Mouse (Mus musculus) stomach, embryonic 16.5 days (tissue): Measurements from ENCODE around the gene Plekhg5. TPM values are rescaled to one million over a fixed set of nuclear protein-coding genes. Genes with fewer than 3 reads are reported as not detected.

Source experiments
- ATAC-seq: fragments of 200-750 bp; cut with Nextera tagmentation; 2 replicates; pipeline ENCODE4 v1.8.0; 2017; ENCODE audit warnings: moderate number of reproducible peaks, moderate TSS enrichment; ENCODE audit not compliant: insufficient read depth, low FRiP score
- H3K27ac ChIP-seq: fragments of 300-500 bp; sonication (generic); 2 replicates; pipeline ENCODE4 v1.5.1; 2014; ENCODE audit warnings: low read length
- H3K27me3 ChIP-seq: fragments of 300-500 bp; sonication (generic); 2 replicates; pipeline ENCODE4 v1.6.1; 2014; ENCODE audit warnings: low read length, control low read depth, mixed read lengths; ENCODE audit not compliant: control insufficient read depth, insufficient read depth
- H3K36me3 ChIP-seq: fragments of 300-500 bp; sonication (generic); 2 replicates; pipeline ENCODE4 v1.6.1; 2014; ENCODE audit warnings: low read length; ENCODE audit not compliant: control insufficient read depth, insufficient read depth
- H3K4me1 ChIP-seq: fragments of 300-500 bp; sonication (generic); 2 replicates; pipeline ENCODE4 v1.6.1; 2014; ENCODE audit warnings: low read length, control low read depth, mixed read lengths; ENCODE audit not compliant: control insufficient read depth, insufficient read depth
- H3K4me2 ChIP-seq: fragments of 300-500 bp; sonication (generic); 2 replicates; pipeline ENCODE4 v1.6.1; 2014; ENCODE audit warnings: low read depth, low read length, mixed read lengths
- H3K4me3 ChIP-seq: fragments of 300-500 bp; sonication (generic); replicated peaks from 2 replicates; pipeline ENCODE4 v1.5.1; 2014; ENCODE audit warnings: mild to moderate bottlenecking, low read length
- H3K9ac ChIP-seq: fragments of 300-500 bp; sonication (generic); 2 replicates; pipeline ENCODE4 v1.6.1; 2014; ENCODE audit warnings: low read length
- H3K9me3 ChIP-seq: fragments of 300-500 bp; sonication (generic); replicated peaks from 2 replicates; pipeline ENCODE4 v1.6.1; 2016; ENCODE audit warnings: low read length, control low read depth; ENCODE audit not compliant: control insufficient read depth
- whole genome bisulfite sequencing: fragments of 180-500 bp; shearing (Covaris S2); extraction: QIAGEN DNeasy Blood & Tissue Kit; methylation state at CpG from one replicate; pipeline ENCODE4 v1.1.7; 2014; 5-methylcytosine and 5-hydroxymethylcytosine counted together
- polyA plus RNA-seq: library from polyadenylated mRNA; unstranded; fragments of >200 nt; fragmentation: Nextera tagmentation; extraction: Ambion mirVana; gene quantifications from 2 replicates; pipeline ENCODE4 v1.2.1, GENCODE M21; 2015

The Plekhg5 gene
- polyA plus RNA-seq = 12.3 and 14.1 TPM in 2 replicates

GRCm38 (mm10) chr4:152072121-152072601 is at the start of gene Plekhg5:
Gene Plekhg5, plus strand, starts transcription at chr4:152072498.
- H3K27me3 ChIP-seq = no peaks in the 10 kb centered on the region
- ATAC-seq = peak; percentile 16; the same call in 1 of the 2 replicates
- H3K9me3 ChIP-seq = no peaks in the 10 kb centered on the region
- no peak within 1 kb of the TSS; the same call in none of the 2 replicates for H3K9ac ChIP-seq
- WGBS = 62% methylated on average over 10 of the region's 10 CpGs
- H3K36me3 ChIP-seq = no peaks in the 10 kb centered on the region
- H3K27ac ChIP-seq = no peak within 1 kb of the TSS
- no peak within 1 kb of the TSS for H3K4me3 ChIP-seq
- H3K4me1 ChIP-seq = peaks cover 9% of the 10 kb centered on the region
- no peak within 1 kb of the TSS for H3K4me2 ChIP-seq

- Histone ChIP-seq H3K27me3 (no peaks in the 10 kb centered on the region), H3K4me2 (no peak overlapping the region), H3K9ac (no peak overlapping the region), H3K36me3 (peaks cover 12% of the 10 kb centered on the region), H3K9me3 (no peaks in the 10 kb centered on the region), H3K4me3 (no peak overlapping the region), H3K27ac (no peak overlapping the region), H3K4me1 (peaks cover 22% of the 10 kb centered on the region)
- 88% methylated on average over 8 of the region's 8 CpGs for WGBS
- ATAC-seq = no peak
Measured at GRCm38 (mm10) chr4:152022506-152022905, 49.8 kb upstream of the Plekhg5 start.

GRCm38 (mm10) chr4:152024525-152024924 is 47.8 kb upstream of the Plekhg5 start:
- H3K36me3 ChIP-seq = peaks cover 12% of the 10 kb centered on the region
- peaks cover 22% of the 10 kb centered on the region for H3K4me1 ChIP-seq
- H3K27ac ChIP-seq = no peak overlapping the region
- 87% methylated on average over 11 of the region's 11 CpGs for WGBS
- no peak overlapping the region for H3K4me2 ChIP-seq
- 0 out of 2 replicates have a peak overlapping the region, but pooled peaks have one; percentile 5 for H3K9ac ChIP-seq
- no peaks in the 10 kb centered on the region for H3K9me3 ChIP-seq
- ATAC-seq = no peak
- H3K4me3 ChIP-seq = no peak overlapping the region
- no peaks in the 10 kb centered on the region for H3K27me3 ChIP-seq

GRCm38 (mm10) chr4:152026751-152027508 is 45.4 kb upstream of the Plekhg5 start:
- H3K27me3 ChIP-seq = no peaks in the 10 kb centered on the region
- H3K9ac ChIP-seq = peak overlapping the region; percentile 80
- H3K4me2 ChIP-seq = peak overlapping the region; percentile 85
- peak overlapping the region; percentile 51; the same call in 1 of the 2 replicates for H3K27ac ChIP-seq
- ATAC-seq = peak; percentile 53
- 2% methylated on average over 41 of the region's 41 CpGs for WGBS
- H3K36me3 ChIP-seq = no peaks in the 10 kb centered on the region
- peaks cover 22% of the 10 kb centered on the region for H3K4me1 ChIP-seq
- H3K4me3 ChIP-seq = peak overlapping the region; percentile 76
- no peaks in the 10 kb centered on the region for H3K9me3 ChIP-seq

GRCm38 (mm10) chr4:152027524-152027923 is 44.8 kb upstream of the Plekhg5 start, which contains the start of gene Zbtb48:
Gene Zbtb48, minus strand, starts transcription at chr4:152027671.
- H3K4me1 ChIP-seq = peaks cover 22% of the 10 kb centered on the region
- H3K9me3 ChIP-seq = no peaks in the 10 kb centered on the region
- peak within 1 kb of the TSS; percentile 51; the same call in 1 of the 2 replicates for H3K27ac ChIP-seq
- H3K36me3 ChIP-seq = no peaks in the 10 kb centered on the region
- no peaks in the 10 kb centered on the region for H3K27me3 ChIP-seq
- H3K9ac ChIP-seq = peak within 1 kb of the TSS; percentile 80
- ATAC-seq = peak; percentile 97
- peak within 1 kb of the TSS; percentile 76 for H3K4me3 ChIP-seq
- peak within 1 kb of the TSS; percentile 85 for H3K4me2 ChIP-seq
- WGBS = under 1% methylated on average over 35 of the region's 35 CpGs

GRCm38 (mm10) chr4:152028456-152028855 is 43.8 kb upstream of the Plekhg5 start:
- peak overlapping the region; percentile 85; the same call in 1 of the 2 replicates for H3K4me2 ChIP-seq
- H3K36me3 ChIP-seq = no peaks in the 10 kb centered on the region
- no peaks in the 10 kb centered on the region for H3K27me3 ChIP-seq
- peak overlapping the region; percentile 76 for H3K4me3 ChIP-seq
- H3K9ac ChIP-seq = peak overlapping the region; percentile 65; the same call in 1 of the 2 replicates
- H3K27ac ChIP-seq = no peak overlapping the region
- H3K4me1 ChIP-seq = peaks cover 21% of the 10 kb centered on the region
- H3K9me3 ChIP-seq = no peaks in the 10 kb centered on the region
- 63% methylated on average over 15 of the region's 15 CpGs for WGBS
- ATAC-seq = no peak

- H3K4me1 ChIP-seq = peaks cover 19% of the 10 kb centered on the region
- no peaks in the 10 kb centered on the region for H3K9me3 ChIP-seq
- no peaks in the 10 kb centered on the region for H3K27me3 ChIP-seq
- no peak overlapping the region for H3K4me2 ChIP-seq
- H3K4me3 ChIP-seq = no peak overlapping the region
- H3K27ac ChIP-seq = no peak overlapping the region
- no peak overlapping the region for H3K9ac ChIP-seq
- ATAC-seq = no peak
- 42% methylated on average over 5 of the region's 5 CpGs for WGBS
- H3K36me3 ChIP-seq = no peaks in the 10 kb centered on the region
Measured at GRCm38 (mm10) chr4:152029087-152029486, 43.2 kb upstream of the Plekhg5 start.

GRCm38 (mm10) chr4:152029997-152030396 is 42.3 kb upstream of the Plekhg5 start:
- no peak overlapping the region for H3K4me2 ChIP-seq
- H3K27ac ChIP-seq = no peak overlapping the region
- no peak overlapping the region for H3K9ac ChIP-seq
- H3K36me3 ChIP-seq = no peaks in the 10 kb centered on the region
- no peak overlapping the region for H3K4me3 ChIP-seq
- peaks cover 19% of the 10 kb centered on the region for H3K4me1 ChIP-seq
- no peak for ATAC-seq
- H3K9me3 ChIP-seq = no peaks in the 10 kb centered on the region
- WGBS = 78% methylated on average over 4 of the region's 4 CpGs
- H3K27me3 ChIP-seq = no peaks in the 10 kb centered on the region

- no peak overlapping the region for H3K4me2 ChIP-seq
- H3K4me1 ChIP-seq = no peaks in the 10 kb centered on the region; the same call in 1 of the 2 replicates
- no peaks in the 10 kb centered on the region for H3K36me3 ChIP-seq
- H3K4me3 ChIP-seq = no peak overlapping the region
- no peak overlapping the region for H3K9ac ChIP-seq
- WGBS = 88% methylated on average over 13 of the region's 13 CpGs
- no peaks in the 10 kb centered on the region for H3K27me3 ChIP-seq
- no peaks in the 10 kb centered on the region for H3K9me3 ChIP-seq
- H3K27ac ChIP-seq = no peak overlapping the region
- no peak for ATAC-seq
Measured at GRCm38 (mm10) chr4:152032922-152033321, 39.4 kb upstream of the Plekhg5 start.
